Mouse (Mus musculus): ENCODE results near the gene Phykpl.
A peak's percentile ranks its signal among the peaks of the same experiment; 100 is the strongest.
"Not testable (repeated sequence)": the region's sequence is repeated elsewhere in the genome, so short reads cannot be mapped to it uniquely, and the experiment has no call there.

Gene Phykpl

GRCm38 (mm10) chr11:51615129-51615528 is 30.6 kb downstream of the Phykpl start:
- DNase-seq (ENCODE audit: extremely low read depth, insufficient read length, low spot score), result peak; percentile 49

- DNase-seq (ENCODE audit: extremely low read depth, insufficient read length, low spot score), result peak; percentile 82
These were observed 31.0 kb downstream of the Phykpl start for GRCm38 (mm10) chr11:51615601-51616000.

- DNase-seq (ENCODE audit: extremely low read depth, insufficient read length, low spot score), result not testable (repeated sequence)
These were observed 31.6 kb downstream of the Phykpl start for GRCm38 (mm10) chr11:51616113-51616512.

- DNase-seq (ENCODE audit: extremely low read depth, insufficient read length, low spot score), result no peak
These were observed 33.1 kb downstream of the Phykpl start for GRCm38 (mm10) chr11:51617693-51618092.

GRCm38 (mm10) chr11:51618894-51619408 is 34.4 kb downstream of the Phykpl start:
- no peak for DNase-seq (ENCODE audit: extremely low read depth, insufficient read length, low spot score)

GRCm38 (mm10) chr11:51619409-51620060 is 35.0 kb downstream of the Phykpl start, which contains the start of gene Nhp2:
Gene Nhp2 (plus strand): TSS chr11:51619735.
- DNase-seq (ENCODE audit: extremely low read depth, insufficient read length, low spot score), result peak; percentile 96

- no peak for DNase-seq (ENCODE audit: extremely low read depth, insufficient read length, low spot score)
These were observed 35.5 kb downstream of the Phykpl start for GRCm38 (mm10) chr11:51620084-51620483.

- no peak for DNase-seq (ENCODE audit: extremely low read depth, insufficient read length, low spot score)
These were observed 37.2 kb downstream of the Phykpl start for GRCm38 (mm10) chr11:51621776-51622175.

- no peak for DNase-seq (ENCODE audit: extremely low read depth, insufficient read length, low spot score)
These were observed 38.5 kb downstream of the Phykpl start for GRCm38 (mm10) chr11:51622971-51623491.

GRCm38 (mm10) chr11:51625187-51625820 is 40.7 kb downstream of the Phykpl start:
- no peak for DNase-seq (ENCODE audit: extremely low read depth, insufficient read length, low spot score)

- DNase-seq (ENCODE audit: extremely low read depth, insufficient read length, low spot score), result no peak
These were observed 42.9 kb downstream of the Phykpl start for GRCm38 (mm10) chr11:51627425-51627824.

GRCm38 (mm10) chr11:51627907-51628306 is 43.4 kb downstream of the Phykpl start:
- DNase-seq (ENCODE audit: extremely low read depth, insufficient read length, low spot score), result no peak

- no peak for DNase-seq (ENCODE audit: extremely low read depth, insufficient read length, low spot score)
These were observed 45.2 kb downstream of the Phykpl start for GRCm38 (mm10) chr11:51629651-51630314.

- DNase-seq (ENCODE audit: extremely low read depth, insufficient read length, low spot score), result no peak
These were observed 47.7 kb downstream of the Phykpl start for GRCm38 (mm10) chr11:51632130-51632753.

- not testable (repeated sequence) for DNase-seq (ENCODE audit: extremely low read depth, insufficient read length, low spot score)
These were observed 48.6 kb downstream of the Phykpl start for GRCm38 (mm10) chr11:51633200-51633599.

- DNase-seq (ENCODE audit: extremely low read depth, insufficient read length, low spot score), result no peak
These were observed 49.2 kb downstream of the Phykpl start for GRCm38 (mm10) chr11:51633721-51634120.

GRCm38 (mm10) chr11:51635127-51635524 is 50.6 kb downstream of the Phykpl start:
- DNase-seq (ENCODE audit: extremely low read depth, insufficient read length, low spot score), result no peak

GRCm38 (mm10) chr11:51635525-51636322 is 51.2 kb downstream of the Phykpl start, which contains the start of gene Rmnd5b:
Gene Rmnd5b (minus strand): TSS chr11:51635896.
- DNase-seq (ENCODE audit: extremely low read depth, insufficient read length, low spot score), result peak; percentile 91

- DNase-seq (ENCODE audit: extremely low read depth, insufficient read length, low spot score), result peak; percentile 55
These were observed 51.7 kb downstream of the Phykpl start for GRCm38 (mm10) chr11:51636323-51636684.

GRCm38 (mm10) chr11:51637971-51638414 is 53.4 kb downstream of the Phykpl start:
- DNase-seq (ENCODE audit: extremely low read depth, insufficient read length, low spot score), result no peak

All from 3134 (cell line).